Mouse (Mus musculus): ENCODE results near the gene Antxr1. TPM values are rescaled to one million over a fixed set of nuclear protein-coding genes. Genes with fewer than 3 reads are reported as not detected.

The Antxr1 gene
- total and polyA plus RNA-seq, 3 experiments, result 0.16 to 0.23 (median 0.21) TPM

DNA sequence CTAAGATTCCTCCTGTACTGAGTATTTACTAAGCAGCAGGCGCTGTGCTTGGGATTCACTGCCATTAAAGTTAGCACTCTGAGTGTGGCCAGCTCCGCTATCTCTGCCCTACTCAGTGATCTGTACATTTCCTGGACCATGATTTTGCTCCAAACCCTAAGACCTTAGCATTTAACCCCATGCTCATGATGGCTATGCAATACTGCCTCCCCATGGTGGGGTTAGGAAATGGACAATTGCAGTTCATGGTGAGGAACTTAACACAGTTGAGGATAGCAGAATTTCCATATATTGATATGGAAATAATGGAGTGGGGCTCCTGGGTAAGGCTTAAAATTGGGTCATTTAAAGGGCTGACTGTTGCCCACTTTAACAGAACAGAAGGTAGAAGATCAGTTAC, 12.2 kb downstream of the Antxr1 start (continued):
- TF ChIP-seq GABPA (IDR thresholded peaks at IDR 0.05; ENCODE audit: insufficient replicate concordance, low read depth, low read length) (no peak), KAT2A (IDR thresholded peaks at IDR 0.05; ENCODE audit: insufficient replicate concordance, low read length) (0 out of 2 replicates have a peak, but pooled peaks have one; percentile 18), MAZ (IDR thresholded peaks at IDR 0.05; ENCODE audit: low read depth, low read length) (no peak), RAD21 (IDR thresholded peaks at IDR 0.05; ENCODE audit: low read depth, low read length) (peak; percentile 94), PAX5 (IDR thresholded peaks at IDR 0.05; ENCODE audit: low read length) (no peak), EP300 (IDR thresholded peaks at IDR 0.05; ENCODE audit: low read length) (no peak)

GRCm38 (mm10) chr6:87318651-87319050, 17.0 kb downstream of the Antxr1 start:
- TF ChIP-seq ZMIZ1 (IDR thresholded peaks at IDR 0.05; ENCODE audit: low read depth, low read length), result no peak
- no peak for TF ChIP-seq CHD2 (IDR thresholded peaks at IDR 0.05; ENCODE audit: low read length)
- TF ChIP-seq NELFE (IDR thresholded peaks at IDR 0.05; ENCODE audit: low read depth, low read length), result no peak
- no peak for TF ChIP-seq JUND (conservative IDR thresholded peaks at IDR 0.05; ENCODE audit: low read depth, low read length)
- TF ChIP-seq ZC3H11A (IDR thresholded peaks at IDR 0.05; ENCODE audit: low read depth, low read length), result no peak
- TF ChIP-seq RAD21 (IDR thresholded peaks at IDR 0.05; ENCODE audit: low read depth, low read length), result no peak
- no peak for TF ChIP-seq GABPA (IDR thresholded peaks at IDR 0.05; ENCODE audit: insufficient replicate concordance, low read depth, low read length)
- no peak for TF ChIP-seq MXI1 (IDR thresholded peaks at IDR 0.05; ENCODE audit: low read depth, low read length)
- no peak for TF ChIP-seq NRF1 (IDR thresholded peaks at IDR 0.05; ENCODE audit: low read depth, low read length)
- Histone ChIP-seq H3K79me2 (replicated peaks; ENCODE audit: control insufficient read depth, extremely low read depth, insufficient read depth, poor library complexity, severe bottlenecking) (no peaks in the 10 kb centered on the region), H3K4me1 (ENCODE audit: control insufficient read depth in 1 of 2, insufficient read depth in 2 of 2) (no peaks in the 10 kb centered on the region), H3K9me3 (replicated peaks; ENCODE audit: low read length) (no peaks in the 10 kb centered on the region), H3K27ac (ENCODE audit: insufficient read depth, low read depth) (no peak overlapping the region), H3K4me3 (replicated peaks in 1 of 3; ENCODE audit: low read depth in 2 of 3, low read length in 2 of 3, poor library complexity in 1 of 3) (no peak overlapping the region), H3K36me3 (replicated peaks in 1 of 2; ENCODE audit: control insufficient read depth in 1 of 2, insufficient read depth in 1 of 2, low read length in 1 of 2) (no peaks in the 10 kb centered on the region), H3K4me2 (ENCODE audit: insufficient read depth, low read depth, poor library complexity, severe bottlenecking) (no peak overlapping the region), H3K9ac (ENCODE audit: insufficient read depth, low read depth) (no peak overlapping the region), H3K27me3 (replicated peaks) (no peaks in the 10 kb centered on the region)
- in situ Hi-C loops (cut with MboI; ENCODE audit: low pct_ligation_motif_present, low pct_unique_long_range_greater_than_20kb, low sequenced_read_pairs), result no loop called here
- dilution Hi-C loops (cut with MboI; ENCODE audit: extremely low pct_ligation_motif_present, extremely low pct_unique_long_range_greater_than_20kb, low sequenced_read_pairs), result no loop called here
- DNase-seq (ENCODE audit: extremely low read depth), result no peak

GRCm38 (mm10) chr6:87316966-87317365, 18.7 kb downstream of the Antxr1 start:
- no peak overlapping the region for H3K9ac ChIP-seq (ENCODE audit: insufficient read depth, low read depth)
- no peaks in the 10 kb centered on the region for H3K9me3 ChIP-seq (replicated peaks; ENCODE audit: low read length)
- no peak overlapping the region for H3K4me3 ChIP-seq (replicated peaks in 1 of 3; ENCODE audit: low read depth in 2 of 3, low read length in 2 of 3, poor library complexity in 1 of 3)
- in situ Hi-C loops (cut with MboI; ENCODE audit: low pct_ligation_motif_present, low pct_unique_long_range_greater_than_20kb, low sequenced_read_pairs) (no loop called here), dilution Hi-C loops (cut with MboI; ENCODE audit: extremely low pct_ligation_motif_present, extremely low pct_unique_long_range_greater_than_20kb, low sequenced_read_pairs) (no loop called here)
- no peak for DNase-seq (ENCODE audit: extremely low read depth)
- no peaks in the 10 kb centered on the region for H3K36me3 ChIP-seq (replicated peaks in 1 of 2; ENCODE audit: control insufficient read depth in 1 of 2, insufficient read depth in 1 of 2, low read length in 1 of 2)
- H3K4me2 ChIP-seq (ENCODE audit: insufficient read depth, low read depth, poor library complexity, severe bottlenecking), result no peak overlapping the region
- H3K4me1 ChIP-seq (ENCODE audit: control insufficient read depth in 1 of 2, insufficient read depth in 2 of 2), result no peaks in the 10 kb centered on the region
- no peak overlapping the region for H3K27ac ChIP-seq (ENCODE audit: insufficient read depth, low read depth)
- TF ChIP-seq SMC3 (IDR thresholded peaks at IDR 0.05; ENCODE audit: low read depth, low read length) (no peak), POLR2A (IDR thresholded peaks at IDR 0.05; ENCODE audit: low read depth, low read length) (no peak), POLR2AphosphoS2 (IDR thresholded peaks at IDR 0.05; ENCODE audit: low read depth, low read length) (no peak), ETS1 (conservative IDR thresholded peaks at IDR 0.05; ENCODE audit: low read depth, low read length) (no peak), KAT2A (IDR thresholded peaks at IDR 0.05; ENCODE audit: insufficient replicate concordance, low read length) (no peak), NELFE (IDR thresholded peaks at IDR 0.05; ENCODE audit: low read depth, low read length) (no peak)
- no peaks in the 10 kb centered on the region for H3K27me3 ChIP-seq (replicated peaks)
- no peaks in the 10 kb centered on the region for H3K79me2 ChIP-seq (replicated peaks; ENCODE audit: control insufficient read depth, extremely low read depth, insufficient read depth, poor library complexity, severe bottlenecking)
